Mouse (Mus musculus) embryonic facial prominence, embryonic 15.5 days (tissue): ENCODE measurements at regions not wholly inside any gene's neighbourhood (a gene's known extent, or its start where the extent isn't known, plus 50 kb on each side); places are given as distances from the start of the nearest gene placed in this dataset.

ENCODE experiments used
- ATAC-seq: fragments of 200-750 bp; cut with Nextera tagmentation; 2 replicates; pipeline ENCODE4 v1.8.0; 2017; ENCODE audit warnings: low read depth, moderate TSS enrichment; ENCODE audit not compliant: insufficient number of reproducible peaks, low FRiP score, low TSS enrichment
- H3K27ac ChIP-seq: fragments of 300-500 bp; sonication (generic); replicated peaks from 2 replicates; pipeline ENCODE4 v1.5.1; 2015; ENCODE audit warnings: mild to moderate bottlenecking, inconsistent platforms
- H3K27me3 ChIP-seq: fragments of 300-500 bp; sonication (generic); 2 replicates; pipeline ENCODE4 v1.6.1; 2015; ENCODE audit warnings: inconsistent platforms
- H3K36me3 ChIP-seq: fragments of 300-500 bp; sonication (generic); 2 replicates; pipeline ENCODE4 v1.6.1; 2015; ENCODE audit warnings: mild to moderate bottlenecking, inconsistent platforms
- H3K4me1 ChIP-seq: fragments of 300-500 bp; sonication (generic); 2 replicates; pipeline ENCODE4 v1.6.1; 2015; ENCODE audit warnings: inconsistent platforms
- H3K4me2 ChIP-seq: fragments of 300-500 bp; sonication (generic); replicated peaks from 2 replicates; pipeline ENCODE4 v1.6.1; 2015; ENCODE audit warnings: mild to moderate bottlenecking, inconsistent platforms
- H3K4me3 ChIP-seq: fragments of 300-500 bp; sonication (generic); replicated peaks from 2 replicates; pipeline ENCODE4 v1.5.1; 2015; ENCODE audit warnings: mild to moderate bottlenecking, inconsistent platforms
- H3K9ac ChIP-seq: fragments of 300-500 bp; sonication (generic); 2 replicates; pipeline ENCODE4 v1.6.1; 2015; ENCODE audit warnings: inconsistent platforms
- H3K9me3 ChIP-seq: fragments of 300-500 bp; sonication (generic); replicated peaks from 2 replicates; pipeline ENCODE4 v1.6.1; 2016; ENCODE audit warnings: inconsistent platforms
- WGBS: fragments of 180-500 bp; shearing (Covaris S2); methylation state at CpG from one replicate; pipeline ENCODE4 v1.1.7; 2015; 5-methylcytosine and 5-hydroxymethylcytosine counted together

GRCm38 (mm10) chr1:72000741-72001140 lies 211.4 kb downstream of the Mreg start:
- ATAC-seq, result no peak
- Histone ChIP-seq H3K36me3 (no peaks in the 10 kb centered on the region), H3K4me1 (peaks cover 18% of the 10 kb centered on the region), H3K9ac (no peak overlapping the region), H3K9me3 (no peaks in the 10 kb centered on the region), H3K4me3 (no peak overlapping the region), H3K4me2 (no peak overlapping the region), H3K27me3 (no peaks in the 10 kb centered on the region), H3K27ac (no peak overlapping the region)
- WGBS, result 95% methylated on average over 2 of the region's 2 CpGs

- no peak overlapping the region for H3K4me2 ChIP-seq
Measured at GRCm38 (mm10) chr1:71996828-71997227, 215.3 kb downstream of the Mreg start.

GRCm38 (mm10) chr1:71996234-71996619 lies 215.9 kb downstream of the Mreg start:
- Histone ChIP-seq H3K9ac (no peak overlapping the region), H3K4me2 (no peak overlapping the region), H3K27ac (no peak overlapping the region), H3K9me3 (no peaks in the 10 kb centered on the region), H3K27me3 (no peaks in the 10 kb centered on the region), H3K36me3 (no peaks in the 10 kb centered on the region), H3K4me1 (no peaks in the 10 kb centered on the region), H3K4me3 (no peak overlapping the region)
- ATAC-seq, result no peak
- 63% methylated on average over 7 of the region's 7 CpGs for WGBS

More at GRCm38 (mm10) chr1:71996828-71997227, 215.3 kb downstream of the Mreg start:
- no peak for ATAC-seq
- Histone ChIP-seq H3K9ac (no peak overlapping the region), H3K36me3 (no peaks in the 10 kb centered on the region), H3K9me3 (no peaks in the 10 kb centered on the region), H3K4me1 (peaks cover 1% of the 10 kb centered on the region), H3K4me3 (no peak overlapping the region), H3K27me3 (no peaks in the 10 kb centered on the region), H3K27ac (no peak overlapping the region)
- 80% methylated on average over 2 of the region's 2 CpGs for WGBS

- no peak for ATAC-seq
- Histone ChIP-seq H3K27ac (no peak overlapping the region), H3K4me2 (no peak overlapping the region), H3K27me3 (no peaks in the 10 kb centered on the region), H3K36me3 (no peaks in the 10 kb centered on the region), H3K4me1 (no peaks in the 10 kb centered on the region), H3K4me3 (no peak overlapping the region), H3K9ac (no peak overlapping the region), H3K9me3 (no peaks in the 10 kb centered on the region)
- WGBS, result 62% methylated on average over 16 of the region's 16 CpGs
Measured at GRCm38 (mm10) chr1:71995573-71996233, 216.4 kb downstream of the Mreg start.

GRCm38 (mm10) chr1:71990936-71991335 lies 221.2 kb downstream of the Mreg start:
- no peak overlapping the region for H3K4me3 ChIP-seq
- no peaks in the 10 kb centered on the region for H3K36me3 ChIP-seq
- H3K4me1 ChIP-seq, result no peaks in the 10 kb centered on the region
- no peaks in the 10 kb centered on the region for H3K9me3 ChIP-seq
- H3K9ac ChIP-seq, result no peak overlapping the region
- no peak overlapping the region for H3K4me2 ChIP-seq
- no peak overlapping the region for H3K27ac ChIP-seq
- ATAC-seq, result no peak
- H3K27me3 ChIP-seq, result no peaks in the 10 kb centered on the region
- 86% methylated on average over 3 of the region's 3 CpGs for WGBS

GRCm38 (mm10) chr1:71988086-71988485 lies 224.0 kb downstream of the Mreg start:
- H3K36me3 ChIP-seq, result no peaks in the 10 kb centered on the region
- H3K27ac ChIP-seq, result no peak overlapping the region
- H3K9ac ChIP-seq, result no peak overlapping the region
- no peak for ATAC-seq
- H3K4me1 ChIP-seq, result no peaks in the 10 kb centered on the region
- no peaks in the 10 kb centered on the region for H3K27me3 ChIP-seq
- no peak overlapping the region for H3K4me3 ChIP-seq
- H3K4me2 ChIP-seq, result no peak overlapping the region
- H3K9me3 ChIP-seq, result no peaks in the 10 kb centered on the region
- WGBS, result 82% methylated on average over 3 of the region's 3 CpGs

- Histone ChIP-seq H3K4me3 (no peak overlapping the region), H3K9ac (no peak overlapping the region), H3K9me3 (no peaks in the 10 kb centered on the region), H3K27me3 (no peaks in the 10 kb centered on the region), H3K4me1 (no peaks in the 10 kb centered on the region), H3K36me3 (no peaks in the 10 kb centered on the region), H3K27ac (no peak overlapping the region), H3K4me2 (no peak overlapping the region)
- WGBS, result 51% methylated on average over 1 of the region's 1 CpGs
- ATAC-seq, result no peak
Measured at GRCm38 (mm10) chr1:71986047-71986446, 226.1 kb downstream of the Mreg start.

GRCm38 (mm10) chr1:71983786-71984185 lies 228.3 kb downstream of the Mreg start:
- Histone ChIP-seq H3K36me3 (no peaks in the 10 kb centered on the region), H3K27ac (no peak overlapping the region), H3K4me1 (0 out of 2 replicates have a peak, but pooled peaks cover 3% of the 10 kb centered on the region), H3K9me3 (no peaks in the 10 kb centered on the region), H3K9ac (no peak overlapping the region), H3K27me3 (no peaks in the 10 kb centered on the region), H3K4me2 (no peak overlapping the region), H3K4me3 (no peak overlapping the region)
- no peak for ATAC-seq
- WGBS, result 86% methylated on average over 7 of the region's 7 CpGs

- H3K27me3 ChIP-seq, result no peaks in the 10 kb centered on the region
- H3K4me1 ChIP-seq, result 0 out of 2 replicates have a peak, but pooled peaks cover 3% of the 10 kb centered on the region
- no peaks in the 10 kb centered on the region for H3K36me3 ChIP-seq
- no peak overlapping the region for H3K4me3 ChIP-seq
- no peak overlapping the region for H3K27ac ChIP-seq
- H3K4me2 ChIP-seq, result no peak overlapping the region
- no peak overlapping the region for H3K9ac ChIP-seq
- no peak for ATAC-seq
- WGBS, result 66% methylated on average over 5 of the region's 5 CpGs
- H3K9me3 ChIP-seq, result no peaks in the 10 kb centered on the region
Measured at GRCm38 (mm10) chr1:71982423-71983262, 229.5 kb downstream of the Mreg start.

GRCm38 (mm10) chr1:71980624-71981023 lies 231.5 kb downstream of the Mreg start:
- Histone ChIP-seq H3K4me2 (no peak overlapping the region), H3K27me3 (no peaks in the 10 kb centered on the region), H3K9me3 (no peaks in the 10 kb centered on the region), H3K36me3 (no peaks in the 10 kb centered on the region), H3K4me3 (no peak overlapping the region), H3K27ac (0 out of 2 replicates have a peak overlapping the region, but pooled peaks have one; percentile 39), H3K9ac (no peak overlapping the region), H3K4me1 (0 out of 2 replicates have a peak, but pooled peaks cover 3% of the 10 kb centered on the region)
- WGBS, result 43% methylated on average over 4 of the region's 4 CpGs
- peak; percentile 54; the same call in 1 of the 2 replicates for ATAC-seq

- H3K9ac ChIP-seq, result no peak overlapping the region
- no peak overlapping the region for H3K4me2 ChIP-seq
- no peak for ATAC-seq
- WGBS, result 29% methylated on average over 4 of the region's 4 CpGs
- 0 out of 2 replicates have a peak, but pooled peaks cover 3% of the 10 kb centered on the region for H3K4me1 ChIP-seq
- H3K27ac ChIP-seq, result no peak overlapping the region
- no peak overlapping the region for H3K4me3 ChIP-seq
- H3K36me3 ChIP-seq, result no peaks in the 10 kb centered on the region
- H3K27me3 ChIP-seq, result no peaks in the 10 kb centered on the region
- H3K9me3 ChIP-seq, result no peaks in the 10 kb centered on the region
Measured at GRCm38 (mm10) chr1:71979261-71979660, 232.8 kb downstream of the Mreg start.
